Mouse (Mus musculus): ENCODE results near the gene Arhgef2.
"Not testable (repeated sequence)": the region's sequence is repeated elsewhere in the genome, so short reads cannot be mapped to it uniquely, and the experiment has no call there.

Gene Arhgef2

GRCm38 (mm10) chr3:88605666-88606065 is at the start of gene Arhgef2:
Arhgef2 (plus strand) TSS chr3:88605966.
- not testable (repeated sequence) for DNase-seq

DNA sequence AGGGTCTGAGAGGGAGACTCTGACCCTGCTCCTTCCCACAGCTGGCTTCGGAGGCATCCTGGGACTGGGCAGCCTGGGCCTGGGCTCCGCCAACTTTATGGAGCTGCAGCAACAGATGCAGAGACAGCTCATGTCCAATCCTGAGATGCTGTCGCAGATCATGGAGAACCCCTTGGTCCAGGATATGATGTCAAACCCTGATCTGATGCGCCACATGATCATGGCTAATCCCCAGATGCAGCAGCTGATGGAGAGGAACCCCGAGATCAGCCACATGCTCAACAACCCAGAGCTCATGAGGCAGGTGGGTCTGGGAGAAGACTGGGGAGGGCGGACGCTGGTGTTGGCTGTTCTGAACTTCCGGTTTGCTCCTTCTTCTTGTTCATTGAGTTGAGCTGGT is 49.1 kb upstream of the Arhgef2 start:
- DNase-seq = no peak

DNA sequence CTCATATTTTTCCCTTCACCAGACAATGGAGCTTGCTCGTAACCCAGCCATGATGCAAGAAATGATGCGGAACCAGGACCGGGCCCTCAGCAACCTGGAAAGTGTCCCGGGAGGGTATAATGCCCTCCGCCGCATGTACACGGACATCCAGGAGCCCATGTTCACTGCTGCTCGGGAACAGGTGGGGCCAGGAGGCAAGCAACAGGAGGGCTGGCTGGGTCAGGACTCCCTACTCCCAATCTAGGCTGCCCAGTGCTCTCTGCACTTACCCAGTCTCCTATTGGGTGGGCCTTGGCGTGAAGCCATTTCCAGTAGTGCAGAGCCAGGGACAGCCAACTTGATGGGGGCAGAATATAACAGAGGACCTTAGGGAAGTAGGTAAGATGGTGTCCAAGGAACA is 46.2 kb upstream of the Arhgef2 start:
- DNase-seq = no peak

- DNase-seq = peak; percentile 49 to 58
Measured at GRCm38 (mm10) chr3:88561989-88562388, 43.8 kb upstream of the Arhgef2 start.

- no peak for DNase-seq
Measured at GRCm38 (mm10) chr3:88563442-88563841, 42.3 kb upstream of the Arhgef2 start.

- DNase-seq = no peak
Measured at GRCm38 (mm10) chr3:88563966-88564365, 41.8 kb upstream of the Arhgef2 start.

DNA sequence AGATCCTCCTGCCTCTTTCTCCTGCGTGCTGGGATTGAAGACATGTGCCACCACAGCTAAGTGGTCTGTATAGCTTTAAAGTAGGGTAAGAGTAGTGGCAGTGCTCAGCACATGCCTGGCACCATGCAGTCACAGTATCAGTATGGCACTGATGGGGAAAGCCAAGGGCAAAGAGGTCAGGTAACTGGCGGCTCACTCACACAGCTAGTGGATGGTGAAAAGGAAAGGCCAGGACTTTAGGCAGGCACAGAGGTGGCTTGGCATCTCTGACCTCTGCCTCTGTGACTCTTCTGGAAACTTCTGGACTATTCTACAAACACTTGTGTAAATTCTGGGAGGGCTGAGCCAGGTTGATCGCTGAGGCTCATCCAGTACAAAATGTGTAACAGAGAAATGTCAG is 39.6 kb upstream of the Arhgef2 start:
- no peak for DNase-seq

GRCm38 (mm10) chr3:88566536-88567061 is 39.2 kb upstream of the Arhgef2 start:
- no peak for DNase-seq

GRCm38 (mm10) chr3:88567892-88568291 is 37.9 kb upstream of the Arhgef2 start:
- no peak for DNase-seq

DNA sequence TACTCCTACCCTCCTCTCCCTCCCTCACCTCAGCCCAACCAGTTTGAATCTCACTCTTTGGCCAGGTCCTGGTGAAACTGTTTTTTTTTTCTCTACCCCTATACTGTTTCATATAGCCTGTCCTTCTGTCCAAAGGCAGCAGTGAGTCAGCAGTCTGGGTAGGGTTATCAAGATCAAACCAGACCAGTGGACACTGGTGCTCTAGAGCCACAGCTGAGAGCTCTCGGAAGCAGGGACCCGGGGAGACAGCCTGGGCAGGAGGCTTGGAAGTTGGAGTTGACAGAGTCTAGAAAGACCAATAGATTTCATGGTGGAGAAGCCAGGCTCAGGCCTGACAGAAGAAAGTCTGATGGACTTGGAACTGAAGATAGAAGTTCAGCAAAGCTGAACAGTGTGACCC is 37.2 kb upstream of the Arhgef2 start:
- DNase-seq = no peak

GRCm38 (mm10) chr3:88569093-88569492 is 36.7 kb upstream of the Arhgef2 start:
- DNase-seq = no peak

DNA sequence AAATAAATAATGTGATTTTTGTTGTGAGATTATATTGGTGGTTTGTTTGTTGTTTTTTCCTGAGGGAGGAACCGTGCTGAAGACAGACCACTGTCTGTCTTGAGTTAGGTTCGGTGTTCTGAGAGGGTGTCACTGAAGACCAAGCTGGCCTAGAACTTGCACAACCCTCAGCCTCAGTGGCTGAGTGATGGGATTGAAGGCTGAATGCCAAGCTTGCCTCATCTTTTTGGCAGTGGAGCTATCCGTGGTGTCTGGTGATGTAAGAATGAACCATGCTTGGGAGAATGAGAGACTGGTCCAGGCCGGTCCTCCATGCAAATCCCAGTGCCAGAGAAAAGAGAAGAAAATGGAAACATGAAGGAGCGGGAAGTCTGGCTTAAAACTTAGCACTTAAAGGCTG is 36.1 kb upstream of the Arhgef2 start:
- DNase-seq = no peak

DNA sequence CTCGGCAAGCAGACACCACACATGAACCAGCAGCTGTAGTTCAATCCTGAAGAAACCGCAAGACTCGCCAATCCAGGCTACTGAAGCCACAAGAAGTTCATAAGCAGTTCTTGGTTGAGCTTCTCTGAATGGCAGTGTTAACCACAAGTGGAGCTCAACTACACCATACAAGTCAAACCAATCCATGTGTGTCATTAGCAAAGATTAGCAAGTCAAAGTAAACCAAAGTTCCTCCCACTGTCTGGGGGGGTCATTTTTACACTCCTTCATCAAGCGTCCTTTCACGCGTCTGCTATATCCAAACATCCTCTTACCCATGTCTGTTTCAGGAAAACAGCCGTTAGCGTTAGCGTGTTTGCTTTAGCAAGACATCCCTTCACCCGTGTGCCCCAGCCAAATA is 35.4 kb upstream of the Arhgef2 start:
- no peak for DNase-seq

DNA sequence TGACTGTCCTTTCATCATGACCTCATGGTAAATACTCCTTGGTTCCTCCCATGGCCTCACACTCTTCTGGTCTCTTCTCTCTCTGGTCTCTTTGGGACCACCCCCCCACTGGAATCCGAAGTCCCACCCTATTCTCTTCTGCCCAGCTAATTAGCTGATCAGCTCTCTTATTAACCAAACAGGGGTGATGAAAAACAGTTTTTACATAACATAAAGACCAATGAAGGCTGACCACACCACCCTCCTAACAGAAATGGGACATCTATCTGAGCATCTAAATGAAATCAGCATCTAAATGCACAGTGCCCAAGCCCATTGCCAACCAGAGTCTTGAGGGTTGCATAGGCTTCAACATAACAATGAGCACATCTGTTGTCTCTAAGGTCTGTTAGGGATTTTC is 33.9 kb upstream of the Arhgef2 start:
- DNase-seq = no peak

DNA sequence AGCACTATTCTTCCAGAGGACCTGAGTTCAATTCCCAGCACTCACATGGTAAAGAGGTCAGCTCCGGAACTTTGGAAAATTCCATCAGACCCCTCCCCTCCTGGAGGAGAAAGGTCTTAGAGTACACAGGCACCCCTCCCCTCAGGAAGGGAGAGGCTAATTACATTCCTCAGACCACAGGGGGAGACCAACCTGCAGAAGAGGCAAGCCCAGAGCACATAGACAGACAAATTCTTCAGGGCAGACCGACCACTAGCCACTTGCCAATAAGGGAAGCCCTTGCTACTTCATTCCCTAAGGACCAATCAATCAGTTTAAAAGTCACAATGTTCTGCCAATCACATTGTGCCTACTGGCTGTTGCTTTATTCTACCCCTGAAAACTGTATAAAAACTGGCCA is 32.9 kb upstream of the Arhgef2 start:
- no peak for DNase-seq

GRCm38 (mm10) chr3:88573810-88574209 is 32.0 kb upstream of the Arhgef2 start:
- no peak for DNase-seq

- DNase-seq = no peak
Measured at GRCm38 (mm10) chr3:88575540-88575939, 30.2 kb upstream of the Arhgef2 start, which contains the start of gene Ssr2. Ssr2 (plus strand) TSS chr3:88575876.

- not testable (repeated sequence) for DNase-seq
Measured at GRCm38 (mm10) chr3:88577846-88578245, 27.9 kb upstream of the Arhgef2 start.

- DNase-seq = no peak
Measured at GRCm38 (mm10) chr3:88578498-88579424, 27.0 kb upstream of the Arhgef2 start.

DNA sequence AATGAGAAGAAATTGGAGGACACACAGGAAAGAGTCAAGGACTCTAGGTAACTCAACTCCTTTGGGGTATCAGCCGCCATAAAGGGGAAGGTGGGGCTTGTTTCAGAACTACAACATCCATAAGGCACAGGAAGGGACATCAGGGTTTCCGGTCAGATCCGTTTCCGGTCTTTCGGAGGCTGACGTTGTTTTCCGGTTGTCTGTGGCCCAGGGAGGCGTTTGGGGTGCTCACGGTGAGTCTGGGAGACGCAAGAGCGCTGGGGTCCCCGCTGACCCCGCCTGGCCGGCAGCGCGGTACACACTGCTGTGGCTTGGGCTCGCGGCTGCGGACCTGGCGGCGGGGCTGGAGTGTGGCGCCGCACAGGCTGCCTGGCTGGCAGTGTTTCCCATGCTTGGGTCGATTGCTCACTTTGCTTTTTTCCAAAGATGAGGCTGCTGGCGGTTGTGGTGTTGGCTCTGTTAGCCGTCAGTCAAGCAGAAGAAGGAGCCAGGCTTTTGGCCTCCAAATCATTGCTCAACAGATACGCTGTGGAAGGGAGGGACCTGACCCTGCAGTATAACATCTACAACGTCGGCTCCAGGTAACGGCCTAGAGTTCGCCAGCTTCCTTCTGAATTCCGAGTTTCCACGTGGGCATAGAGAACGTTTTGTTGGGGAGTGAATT is 26.2 kb upstream of the Arhgef2 start:
- DNase-seq = peak; percentile 81 to 84

- DNase-seq = no peak
Measured at GRCm38 (mm10) chr3:88585769-88586168, 20.0 kb upstream of the Arhgef2 start.

GRCm38 (mm10) chr3:88586640-88587039 is 19.1 kb upstream of the Arhgef2 start:
- DNase-seq = no peak

DNA sequence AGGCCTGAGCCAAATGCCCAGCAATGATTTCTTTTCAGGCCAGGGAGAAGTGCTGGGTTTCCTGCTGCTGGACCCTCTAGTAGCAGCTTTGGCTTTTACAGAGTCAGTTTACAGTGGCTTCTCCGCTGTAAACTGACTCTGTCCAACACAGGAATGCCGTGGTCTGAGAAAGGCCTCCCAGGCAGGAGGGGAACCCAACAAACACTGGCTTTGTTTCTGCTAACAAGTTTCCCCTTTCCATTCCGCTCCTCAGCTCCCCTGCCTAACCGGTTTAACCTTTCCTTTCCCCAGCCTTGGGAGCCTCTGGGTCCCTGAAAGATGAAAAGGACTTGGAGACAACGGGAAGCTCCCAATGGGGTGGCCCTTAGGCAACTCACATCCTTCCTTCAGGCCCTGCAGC is 15.5 kb upstream of the Arhgef2 start:
- DNase-seq = no peak

GRCm38 (mm10) chr3:88591044-88591443 is 14.7 kb upstream of the Arhgef2 start:
- no peak for DNase-seq

All from kidney, adult 8-10 months (tissue).